Mouse (Mus musculus): ENCODE measurements around the gene Gsg1l2. TPM values are rescaled to one million over a fixed set of nuclear protein-coding genes. Genes with fewer than 3 reads are reported as not detected.

Gene Gsg1l2
- polyA plus RNA-seq, 1 experiment from 2014 or later = 0.23 TPM

GRCm38 (mm10) chr11:67806832-67807597 lies 32.6 kb downstream of the Gsg1l2 start:
- no peak for ATAC-seq
- Histone ChIP-seq H3K27me3 (replicated peaks; ENCODE audit: control insufficient read depth, insufficient read depth, low read length) (no peaks in the 10 kb centered on the region), H3K4me2 (replicated peaks; ENCODE audit: low read depth) (no peak overlapping the region), H3K4me3 (ENCODE audit: low read depth, low read length) (no peak overlapping the region), H3K27ac (ENCODE audit: low read depth, low read length) (no peak overlapping the region), H3K4me1 (replicated peaks; ENCODE audit: control insufficient read depth, insufficient read depth, low read length) (no peaks in the 10 kb centered on the region), H3K36me3 (ENCODE audit: control insufficient read depth, insufficient read depth) (no peaks in the 10 kb centered on the region), H3K9me3 (ENCODE audit: control insufficient read depth) (no peaks in the 10 kb centered on the region), H3K9ac (ENCODE audit: low read depth, low read length) (no peak overlapping the region)
- 83% methylated on average over 11 of the region's 11 CpGs for WGBS
- no peak for TF ChIP-seq CTCF (IDR thresholded peaks at IDR 0.05; ENCODE audit: low read depth)

- no peaks in the 10 kb centered on the region for H3K4me1 ChIP-seq (replicated peaks; ENCODE audit: control insufficient read depth, insufficient read depth, low read length)
- ATAC-seq = no peak
- H3K36me3 ChIP-seq (ENCODE audit: control insufficient read depth, insufficient read depth) = no peaks in the 10 kb centered on the region
- no peak overlapping the region for H3K4me3 ChIP-seq (ENCODE audit: low read depth, low read length)
- no peaks in the 10 kb centered on the region for H3K9me3 ChIP-seq (ENCODE audit: control insufficient read depth)
- H3K4me2 ChIP-seq (replicated peaks; ENCODE audit: low read depth) = no peak overlapping the region
- peak; percentile 21; the same call in 1 of the 2 replicates for TF ChIP-seq CTCF (IDR thresholded peaks at IDR 0.05; ENCODE audit: low read depth)
- WGBS = 71% methylated on average over 5 of the region's 5 CpGs
- H3K9ac ChIP-seq (ENCODE audit: low read depth, low read length) = no peak overlapping the region
- H3K27me3 ChIP-seq (replicated peaks; ENCODE audit: control insufficient read depth, insufficient read depth, low read length) = no peaks in the 10 kb centered on the region
- H3K27ac ChIP-seq (ENCODE audit: low read depth, low read length) = no peak overlapping the region
Observed at GRCm38 (mm10) chr11:67808051-67808450, 33.6 kb downstream of the Gsg1l2 start.

GRCm38 (mm10) chr11:67811535-67811934 lies 37.1 kb downstream of the Gsg1l2 start:
- Histone ChIP-seq H3K4me2 (replicated peaks; ENCODE audit: low read depth) (no peak overlapping the region), H3K27ac (ENCODE audit: low read depth, low read length) (no peak overlapping the region), H3K36me3 (ENCODE audit: control insufficient read depth, insufficient read depth) (no peaks in the 10 kb centered on the region), H3K4me3 (ENCODE audit: low read depth, low read length) (no peak overlapping the region), H3K4me1 (replicated peaks; ENCODE audit: control insufficient read depth, insufficient read depth, low read length) (no peaks in the 10 kb centered on the region), H3K27me3 (replicated peaks; ENCODE audit: control insufficient read depth, insufficient read depth, low read length) (no peaks in the 10 kb centered on the region), H3K9me3 (ENCODE audit: control insufficient read depth) (no peaks in the 10 kb centered on the region), H3K9ac (ENCODE audit: low read depth, low read length) (no peak overlapping the region)
- no peak for ATAC-seq
- peak; percentile 54 for TF ChIP-seq CTCF (IDR thresholded peaks at IDR 0.05; ENCODE audit: low read depth)
- WGBS = 67% methylated on average over 6 of the region's 6 CpGs

- Histone ChIP-seq H3K27ac (ENCODE audit: low read depth, low read length) (no peak overlapping the region), H3K36me3 (ENCODE audit: control insufficient read depth, insufficient read depth) (no peaks in the 10 kb centered on the region), H3K27me3 (replicated peaks; ENCODE audit: control insufficient read depth, insufficient read depth, low read length) (no peaks in the 10 kb centered on the region), H3K4me3 (ENCODE audit: low read depth, low read length) (no peak overlapping the region), H3K9ac (ENCODE audit: low read depth, low read length) (no peak overlapping the region), H3K4me2 (replicated peaks; ENCODE audit: low read depth) (peak overlapping the region; percentile 51), H3K4me1 (replicated peaks; ENCODE audit: control insufficient read depth, insufficient read depth, low read length) (no peaks in the 10 kb centered on the region), H3K9me3 (ENCODE audit: control insufficient read depth) (no peaks in the 10 kb centered on the region)
- ATAC-seq = no peak
- WGBS = 15% methylated on average over 5 of the region's 5 CpGs
- peak; percentile 87 for TF ChIP-seq CTCF (IDR thresholded peaks at IDR 0.05; ENCODE audit: low read depth)
Observed at GRCm38 (mm10) chr11:67819604-67820003, 45.2 kb downstream of the Gsg1l2 start.

- Histone ChIP-seq H3K36me3 (ENCODE audit: control insufficient read depth, insufficient read depth) (no peaks in the 10 kb centered on the region), H3K27me3 (replicated peaks; ENCODE audit: control insufficient read depth, insufficient read depth, low read length) (no peaks in the 10 kb centered on the region), H3K9me3 (ENCODE audit: control insufficient read depth) (no peaks in the 10 kb centered on the region), H3K4me1 (replicated peaks; ENCODE audit: control insufficient read depth, insufficient read depth, low read length) (no peaks in the 10 kb centered on the region), H3K4me3 (ENCODE audit: low read depth, low read length) (no peak overlapping the region), H3K27ac (ENCODE audit: low read depth, low read length) (no peak overlapping the region), H3K9ac (ENCODE audit: low read depth, low read length) (no peak overlapping the region), H3K4me2 (replicated peaks; ENCODE audit: low read depth) (no peak overlapping the region)
- 0 out of 2 replicates have a peak, but pooled peaks have one; percentile 28 for ATAC-seq
- 30% methylated on average over 4 of the region's 4 CpGs for WGBS
- TF ChIP-seq CTCF (IDR thresholded peaks at IDR 0.05; ENCODE audit: low read depth) = peak; percentile 88
Observed at GRCm38 (mm10) chr11:67820221-67820620, 45.8 kb downstream of the Gsg1l2 start.

GRCm38 (mm10) chr11:67821560-67821959 lies 47.2 kb downstream of the Gsg1l2 start:
- TF ChIP-seq CTCF (IDR thresholded peaks at IDR 0.05; ENCODE audit: low read depth) = no peak
- 89% methylated on average over 6 of the region's 6 CpGs for WGBS
- H3K4me3 ChIP-seq (ENCODE audit: low read depth, low read length) = no peak overlapping the region
- no peak for ATAC-seq
- no peaks in the 10 kb centered on the region for H3K36me3 ChIP-seq (ENCODE audit: control insufficient read depth, insufficient read depth)
- H3K27ac ChIP-seq (ENCODE audit: low read depth, low read length) = no peak overlapping the region
- H3K9ac ChIP-seq (ENCODE audit: low read depth, low read length) = no peak overlapping the region
- H3K4me2 ChIP-seq (replicated peaks; ENCODE audit: low read depth) = no peak overlapping the region
- no peaks in the 10 kb centered on the region for H3K9me3 ChIP-seq (ENCODE audit: control insufficient read depth)
- no peaks in the 10 kb centered on the region for H3K27me3 ChIP-seq (replicated peaks; ENCODE audit: control insufficient read depth, insufficient read depth, low read length)
- no peaks in the 10 kb centered on the region for H3K4me1 ChIP-seq (replicated peaks; ENCODE audit: control insufficient read depth, insufficient read depth, low read length)
